Mouse (Mus musculus) left cerebral cortex, adult 8-10 months (tissue): Measurements from ENCODE around the gene Pom121l2. TPM values are rescaled to one million over a fixed set of nuclear protein-coding genes. Genes with fewer than 3 reads are reported as not detected.

Source experiments
- microRNA-seq, 2 experiments: library from miRNA; unstranded; fragments of <30 nt; microRNA quantifications; one replicate each; pipeline ENCODE4 v1.2.0; 2022
- total RNA-seq, 4 experiments: library from RNA; stranded (reverse); gene quantifications; 2 replicates each; pipeline ENCODE4 v1.2.4; 2022

The Pom121l2 gene
- total RNA-seq, 4 experiments from 2014 or later = not detected

Small RNA genes lying within 50 kb of the gene (microRNA-seq; reads per million reads assigned to microRNA genes)
- 0 reads per million in 2 experiments for gene Gm44390

Other genes with a start within 250 kb of the Pom121l2 start
- gene Hist1h4j, start 246.1 kb upstream of the Pom121l2 start, total RNA-seq = 10 to 100 TPM; 18.4 to 23.9 (median 19.2) TPM
- gene Hist1h4k, start 230.7 kb upstream of the Pom121l2 start, total RNA-seq = 100 to 1,000 TPM; 294 to 349 (median 343) TPM
- 10 to 100 TPM in 3 of 4 experiments, 1 to 10 TPM in 1; 9.6 to 16.7 (median 11.1) TPM for gene Hist1h2ak, start 227.4 kb upstream of the Pom121l2 start, total RNA-seq
- gene Hist1h2bn, start 227.1 kb upstream of the Pom121l2 start, total RNA-seq = 10 to 100 TPM in 3 of 4 experiments, 1 to 10 TPM in 1; 1.6 to 11.3 (median 10.8) TPM
- gene Hist1h1b, start 200.6 kb upstream of the Pom121l2 start, total RNA-seq = 10 to 100 TPM in 2 of 4 experiments, 1 to 10 TPM in 2; 7.2 to 11.0 (median 10.2) TPM
- 10 to 100 TPM; 44.4 to 70.8 (median 54.9) TPM for gene Hist1h3i, start 197.8 kb upstream of the Pom121l2 start, total RNA-seq
- 1 to 10 TPM in 2 of 4 experiments, not detected in 2; 2.9 to 4.0 TPM for gene Hist1h2an, start 194.0 kb upstream of the Pom121l2 start, total RNA-seq
- gene Hist1h2bp, start 193.7 kb upstream of the Pom121l2 start, total RNA-seq = 10 to 100 TPM in 1 of 4 experiments, 1 to 10 TPM in 3; 6.0 to 11.4 (median 8.5) TPM
- 10 to 100 TPM; 26.3 to 44.6 (median 31.8) TPM for gene Hist1h2bq, start 171.0 kb upstream of the Pom121l2 start, total RNA-seq
- 10 to 100 TPM in 3 of 4 experiments, not detected in 1; 14.7 to 30.0 (median 20.1) TPM for gene Hist1h2ao, start 170.7 kb upstream of the Pom121l2 start, total RNA-seq
- gene Hist1h4m, start 169.4 kb upstream of the Pom121l2 start, total RNA-seq = 100 to 1,000 TPM; 177 to 265 (median 220) TPM
- 10 to 100 TPM; 31.1 to 87.2 (median 44.3) TPM for gene Hist1h4n, start 149.0 kb upstream of the Pom121l2 start, total RNA-seq
- 10 to 100 TPM in 2 of 4 experiments, 1 to 10 TPM in 1, not detected in 1; 7.5 to 39.9 (median 17.1) TPM for gene Hist1h2ap, start 147.7 kb upstream of the Pom121l2 start, total RNA-seq
- 10 to 100 TPM; 26.6 to 43.8 (median 31.6) TPM for gene Hist1h2br, start 147.5 kb upstream of the Pom121l2 start, total RNA-seq
- gene Zfp184, start 36.1 kb upstream of the Pom121l2 start, total RNA-seq = 1 to 10 TPM; 2.4 to 4.1 (median 3.3) TPM
- 1 to 10 TPM in 3 of 4 experiments, under 1 TPM in 1; 0.33 to 1.3 (median 1.0) TPM for gene Prss16, start 28.5 kb downstream of the Pom121l2 start, total RNA-seq
- 10 to 100 TPM in 3 of 4 experiments, not detected in 1; 15.3 to 27.1 (median 22.8) TPM for gene Hist1h2ah, start 54.4 kb downstream of the Pom121l2 start, total RNA-seq
- gene Hist1h2bk, start 54.7 kb downstream of the Pom121l2 start, total RNA-seq = 10 to 100 TPM in 3 of 4 experiments, 1 to 10 TPM in 1; 3.0 to 13.9 (median 10.7) TPM
- 10 to 100 TPM; 62.0 to 71.0 (median 68.4) TPM for gene Hist1h4i, start 60.2 kb downstream of the Pom121l2 start, total RNA-seq
- gene Hist1h2ag, start 61.8 kb downstream of the Pom121l2 start, total RNA-seq = 10 to 100 TPM in 3 of 4 experiments, 1 to 10 TPM in 1; 9.0 to 26.2 (median 21.0) TPM
- gene Hist1h2bj, start 62.0 kb downstream of the Pom121l2 start, total RNA-seq = 10 to 100 TPM in 2 of 4 experiments, 1 to 10 TPM in 2; 7.2 to 11.6 (median 10.4) TPM
- not detected for gene Vmn1r188, start 103.2 kb downstream of the Pom121l2 start, total RNA-seq
- gene Vmn1r189, start 124.6 kb downstream of the Pom121l2 start, total RNA-seq = not detected
- not detected for gene Vmn1r191, start 202.8 kb downstream of the Pom121l2 start, total RNA-seq
- gene Vmn1r192, start 209.9 kb downstream of the Pom121l2 start, total RNA-seq = not detected
- not detected for gene Vmn1r193, start 242.0 kb downstream of the Pom121l2 start, total RNA-seq